ENCODE assay signal across 14 mouse cellular contexts in the genomic region with DNA sequence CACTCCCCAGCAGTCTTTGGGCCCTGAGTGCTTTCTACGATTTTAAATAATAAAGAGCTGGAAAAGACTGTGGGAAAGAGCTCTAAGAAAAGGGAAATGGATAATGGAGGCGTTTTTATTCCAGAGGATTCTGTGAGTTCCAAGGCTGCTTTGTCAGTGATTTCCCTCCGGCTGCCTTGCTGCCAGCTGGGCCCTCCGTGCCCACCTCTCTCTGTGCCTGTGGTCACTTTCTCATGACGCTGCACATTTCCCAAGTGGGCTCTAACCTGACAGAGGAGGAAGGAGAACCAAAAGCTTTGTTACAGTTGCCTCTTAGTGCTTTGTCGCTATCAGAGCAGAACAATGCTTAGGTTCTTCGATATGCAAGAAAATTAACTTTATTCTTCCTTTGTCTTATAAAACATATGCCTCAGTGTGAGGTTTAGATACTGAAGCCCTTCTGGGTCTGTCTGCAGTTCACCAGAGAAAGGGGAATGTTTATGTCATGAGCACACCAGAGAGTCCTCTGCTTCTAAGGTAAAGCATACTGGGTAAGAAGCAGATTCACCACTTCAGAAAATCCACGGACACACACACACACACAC. TPM values are rescaled to one million over a fixed set of nuclear protein-coding genes. Genes with fewer than 3 reads are reported as not detected.
DNase-seq lines count a peak whose midpoint lies in the region; ATAC-seq and TF ChIP-seq lines count a peak whose summit lies in the region.
"Had no signal": no experiment of that assay in that cellular context is flagged by ENCODE, and none has a peak within 500 bp of the region (broad histone marks: within the 10 kb centered on the region; RNA-seq: fewer than 3 reads in every experiment).

No protein-coding gene starts in this region.

- no peaks in the 10 kb centered on the region for H3K36me3 ChIP-seq in forebrain, embryonic 14.5 days (ENCODE audit: control insufficient read depth, insufficient read depth, low read length)
- no peaks in the 10 kb centered on the region for H3K36me3 ChIP-seq in forebrain, embryonic 11.5 days (ENCODE audit: control insufficient read depth, insufficient read depth, low read length)
- no peaks in the 10 kb centered on the region for H3K36me3 ChIP-seq in lung, embryonic 14.5 days (ENCODE audit: insufficient read depth)
- no peaks in the 10 kb centered on the region for H3K36me3 ChIP-seq in intestine, embryonic 16.5 days (ENCODE audit: control insufficient read depth, insufficient read depth, low read length)
- H3K36me3 ChIP-seq: liver, embryonic 15.5 days had no signal

- H3K4me3 ChIP-seq in forebrain, embryonic 14.5 days (ENCODE audit: low read depth, low read length): no peak overlapping the region
- H3K4me3 ChIP-seq in forebrain, embryonic 11.5 days (ENCODE audit: low read depth, low read length): no peak overlapping the region
- no peak overlapping the region for H3K4me3 ChIP-seq in lung, embryonic 14.5 days (ENCODE audit: low read depth, low read length)
- no peak overlapping the region for H3K4me3 ChIP-seq in lung, adult 2 months (replicated peaks; ENCODE audit: extremely low read depth, low read depth, low read length)
- no peak overlapping the region for H3K4me3 ChIP-seq in intestine, embryonic 16.5 days (ENCODE audit: low read length)
- H3K4me3 ChIP-seq: layer of hippocampus, adult 2 months; liver, embryonic 15.5 days had no signal

- TF ChIP-seq POLR2A in lung, adult 2 months (IDR thresholded peaks at IDR 0.05; ENCODE audit: borderline replicate concordance, extremely low read depth, low read depth, low read length): no peak
- no peak for TF ChIP-seq POLR2A in brain, embryonic 14.5 days (IDR thresholded peaks at IDR 0.05; ENCODE audit: borderline replicate concordance, extremely low read depth, insufficient read depth, insufficient read length, poor library complexity, severe bottlenecking)

- H3K9me3 ChIP-seq in forebrain, embryonic 14.5 days (replicated peaks; ENCODE audit: control insufficient read depth, low read length): no peaks in the 10 kb centered on the region
- no peaks in the 10 kb centered on the region for H3K9me3 ChIP-seq in forebrain, embryonic 11.5 days (ENCODE audit: control insufficient read depth, low read length)
- no peaks in the 10 kb centered on the region for H3K9me3 ChIP-seq in lung, embryonic 14.5 days (ENCODE audit: low read depth, low read length)
- no peaks in the 10 kb centered on the region for H3K9me3 ChIP-seq in intestine, embryonic 16.5 days (ENCODE audit: control insufficient read depth, low read length)
- H3K9me3 ChIP-seq: liver, embryonic 15.5 days had no signal

- H3K4me1 ChIP-seq in forebrain, embryonic 14.5 days (ENCODE audit: control insufficient read depth, insufficient read depth, low read length): no peaks in the 10 kb centered on the region; the same call in 1 of the 2 replicates
- no peaks in the 10 kb centered on the region for H3K4me1 ChIP-seq in forebrain, embryonic 11.5 days (replicated peaks; ENCODE audit: control insufficient read depth, insufficient read depth, low read length)
- peaks cover 11% of the 10 kb centered on the region for H3K4me1 ChIP-seq in lung, embryonic 14.5 days (ENCODE audit: insufficient read depth)
- H3K4me1 ChIP-seq in lung, adult 2 months (ENCODE audit: control insufficient read depth, insufficient read depth, low read length): peaks cover 8% of the 10 kb centered on the region; the same call in 1 of the 2 replicates
- peaks cover 11% of the 10 kb centered on the region for H3K4me1 ChIP-seq in intestine, embryonic 16.5 days (ENCODE audit: control insufficient read depth, insufficient read depth, low read length)

- no peak overlapping the region for H3K4me2 ChIP-seq in forebrain, embryonic 14.5 days (ENCODE audit: low read length)
- no peak overlapping the region for H3K4me2 ChIP-seq in forebrain, embryonic 11.5 days (ENCODE audit: low read depth, low read length, severe bottlenecking)
- no peak overlapping the region for H3K4me2 ChIP-seq in lung, embryonic 14.5 days
- H3K4me2 ChIP-seq in intestine, embryonic 16.5 days (ENCODE audit: low read depth, low read length): no peak overlapping the region
- H3K4me2 ChIP-seq: liver, embryonic 15.5 days had no signal

- intact Hi-C loops in gastrocnemius, postnatal 14 days (cut with DNase I; ENCODE audit: low total_unique reads): no loop called here

- H3K27me3 ChIP-seq in forebrain, embryonic 14.5 days (replicated peaks; ENCODE audit: control insufficient read depth, insufficient read depth, low read length): no peaks in the 10 kb centered on the region
- no peaks in the 10 kb centered on the region for H3K27me3 ChIP-seq in forebrain, embryonic 11.5 days (ENCODE audit: control insufficient read depth, insufficient read depth, low read length)
- no peaks in the 10 kb centered on the region for H3K27me3 ChIP-seq in lung, embryonic 14.5 days (ENCODE audit: insufficient read depth, low read length)
- H3K27me3 ChIP-seq in intestine, embryonic 16.5 days (replicated peaks; ENCODE audit: control insufficient read depth, insufficient read depth, low read length): no peaks in the 10 kb centered on the region
- H3K27me3 ChIP-seq: liver, embryonic 15.5 days had no signal

- 43% methylated on average over 8 of the region's 8 CpGs for WGBS in forebrain, embryonic 14.5 days
- 56% methylated on average over 8 of the region's 8 CpGs for WGBS in forebrain, embryonic 11.5 days
- WGBS in lung, embryonic 14.5 days: 67% methylated on average over 8 of the region's 8 CpGs
- WGBS in lung, adult 2 months: 71% methylated on average over 8 of the region's 8 CpGs
- WGBS in intestine, embryonic 16.5 days: 57% methylated on average over 8 of the region's 8 CpGs

- peak; percentile 25 for DNase-seq in forebrain, embryonic 14.5 days (ENCODE audit: low spot score)
- DNase-seq in forebrain, embryonic 11.5 days (ENCODE audit: low spot score): no peak
- DNase-seq in lung, embryonic 14.5 days: no peak
- DNase-seq in lung, adult 2 months: no peak
- peak; percentile 58 for DNase-seq in brain, embryonic 14.5 days (ENCODE audit: low read depth)
- DNase-seq in gastrocnemius, postnatal 14 days: no peak
- no peak for DNase-seq in frontal cortex, postnatal 25 days (ENCODE audit: low spot score in 2 of 2)
- DNase-seq: cerebellum, postnatal 36 days had no signal

- no peak overlapping the region for H3K9ac ChIP-seq in forebrain, embryonic 14.5 days (ENCODE audit: low read length)
- no peak overlapping the region; the same call in 1 of the 2 replicates for H3K9ac ChIP-seq in forebrain, embryonic 11.5 days (ENCODE audit: low read length)
- H3K9ac ChIP-seq in lung, embryonic 14.5 days: no peak overlapping the region
- no peak overlapping the region for H3K9ac ChIP-seq in intestine, embryonic 16.5 days (ENCODE audit: low read depth, low read length)
- H3K9ac ChIP-seq: liver, embryonic 15.5 days had no signal

- TF ChIP-seq CTCF in lung, embryonic 14.5 days (IDR thresholded peaks at IDR 0.05; ENCODE audit: low read depth): no peak
- no peak for TF ChIP-seq CTCF in lung, adult 2 months (IDR thresholded peaks at IDR 0.05; ENCODE audit: insufficient read depth, low read length)
- TF ChIP-seq CTCF in brain, embryonic 14.5 days (IDR thresholded peaks at IDR 0.05; ENCODE audit: borderline replicate concordance, extremely low read depth, insufficient read depth, insufficient read length): no peak

- H3K27ac ChIP-seq in forebrain, embryonic 14.5 days (ENCODE audit: low read depth, low read length): no peak overlapping the region
- no peak overlapping the region for H3K27ac ChIP-seq in forebrain, embryonic 11.5 days (ENCODE audit: low read depth, low read length)
- H3K27ac ChIP-seq in lung, embryonic 14.5 days (ENCODE audit: low read depth): peak overlapping the region; percentile 89; the same call in 1 of the 2 replicates
- peak overlapping the region; percentile 20; the same call in 1 of the 2 replicates for H3K27ac ChIP-seq in intestine, embryonic 16.5 days (ENCODE audit: low read length)
- H3K27ac ChIP-seq: layer of hippocampus, adult 2 months; liver, embryonic 15.5 days had no signal

- no peak for ATAC-seq in forebrain, embryonic 14.5 days
- ATAC-seq in forebrain, embryonic 11.5 days (replicated peaks; ENCODE audit: low FRiP score): no peak
- ATAC-seq in lung, embryonic 14.5 days (ENCODE audit: insufficient read depth): no peak
- no peak for ATAC-seq in intestine, embryonic 16.5 days

RNA-seq across cellular contexts. Expression of gene Fndc7, which starts 5.0 kb away (rescaled TPM):
- 0.07 TPM in 1 of 2 replicates, not detected in the other for polyA plus RNA-seq in forebrain, embryonic 14.5 days (2014; fragmentation: Nextera tagmentation; extraction: Ambion mirVana)
- polyA plus RNA-seq in forebrain, embryonic 11.5 days (2014; fragmentation: Nextera tagmentation; extraction: Ambion mirVana): not detected in 2 replicates
- polyA plus RNA-seq in lung, embryonic 14.5 days (2014; fragmentation: Nextera tagmentation; extraction: Ambion mirVana): 0.12 and 0.59 TPM in 2 replicates
- 1.3 and 1.7 TPM in 2 replicates for polyA plus RNA-seq in lung, adult 2 months (2012; rRNA removed)
- 0.09 and 0.11 TPM in 2 replicates for polyA plus RNA-seq in brain, embryonic 14.5 days (2012; rRNA removed)
- 0.11 and 0.47 TPM in 2 replicates for polyA plus RNA-seq in intestine, embryonic 16.5 days (2015; fragmentation: Nextera tagmentation; extraction: Ambion mirVana)
- under 1 TPM in 1 of 2 experiments, not detected in 1; 0.08 TPM for total RNA-seq in gastrocnemius, postnatal 14 days (2021)
- total RNA-seq: left cerebral cortex, postnatal 36 days had no signal
- polyA plus RNA-seq: kidney, embryonic 14.5 days had no signal

RNA-seq across cellular contexts. Expression of gene Prpf38b, which starts 26.7 kb away (rescaled TPM):
- 33.9 and 42.6 TPM in 2 replicates for polyA plus RNA-seq in forebrain, embryonic 14.5 days (2014; fragmentation: Nextera tagmentation; extraction: Ambion mirVana)
- 66.0 and 71.4 TPM in 2 replicates for polyA plus RNA-seq in forebrain, embryonic 11.5 days (2014; fragmentation: Nextera tagmentation; extraction: Ambion mirVana)
- polyA plus RNA-seq in lung, embryonic 14.5 days (2014; fragmentation: Nextera tagmentation; extraction: Ambion mirVana): 65.8 and 72.0 TPM in 2 replicates
- 48.9 and 64.0 TPM in 2 replicates for polyA plus RNA-seq in lung, adult 2 months (2012; rRNA removed)
- polyA plus RNA-seq in brain, embryonic 14.5 days (2012; rRNA removed): 68.0 and 78.4 TPM in 2 replicates
- polyA plus RNA-seq in intestine, embryonic 16.5 days (2015; fragmentation: Nextera tagmentation; extraction: Ambion mirVana): 53.6 and 57.8 TPM in 2 replicates
- total RNA-seq in gastrocnemius, postnatal 14 days (2021): 10 to 100 TPM; 18.6 to 19.5 TPM

RNA-seq across cellular contexts. Expression of gene Stxbp3, which starts 44.5 kb away (rescaled TPM):
- 13.8 and 14.0 TPM in 2 replicates for polyA plus RNA-seq in forebrain, embryonic 14.5 days (2014; fragmentation: Nextera tagmentation; extraction: Ambion mirVana)
- 22.5 and 24.8 TPM in 2 replicates for polyA plus RNA-seq in forebrain, embryonic 11.5 days (2014; fragmentation: Nextera tagmentation; extraction: Ambion mirVana)
- 33.8 and 35.0 TPM in 2 replicates for polyA plus RNA-seq in lung, embryonic 14.5 days (2014; fragmentation: Nextera tagmentation; extraction: Ambion mirVana)
- 7.4 and 14.6 TPM in 2 replicates for polyA plus RNA-seq in lung, adult 2 months (2012; rRNA removed)
- polyA plus RNA-seq in brain, embryonic 14.5 days (2012; rRNA removed): 9.9 and 11.8 TPM in 2 replicates
- 49.6 and 52.1 TPM in 2 replicates for polyA plus RNA-seq in intestine, embryonic 16.5 days (2015; fragmentation: Nextera tagmentation; extraction: Ambion mirVana)
- total RNA-seq in gastrocnemius, postnatal 14 days (2021): 10 to 100 TPM; 25.9 to 29.9 TPM

RNA-seq across cellular contexts. Expression of gene Henmt1, which starts 54.9 kb away (rescaled TPM):
- polyA plus RNA-seq in forebrain, embryonic 14.5 days (2014; fragmentation: Nextera tagmentation; extraction: Ambion mirVana): 1.2 and 1.8 TPM in 2 replicates
- polyA plus RNA-seq in forebrain, embryonic 11.5 days (2014; fragmentation: Nextera tagmentation; extraction: Ambion mirVana): 0.65 and 1.1 TPM in 2 replicates
- polyA plus RNA-seq in lung, embryonic 14.5 days (2014; fragmentation: Nextera tagmentation; extraction: Ambion mirVana): 0.28 and 0.63 TPM in 2 replicates
- polyA plus RNA-seq in lung, adult 2 months (2012; rRNA removed): 0.19 TPM in 1 of 2 replicates, not detected in the other
- 1.2 and 1.5 TPM in 2 replicates for polyA plus RNA-seq in brain, embryonic 14.5 days (2012; rRNA removed)
- 0.12 and 0.28 TPM in 2 replicates for polyA plus RNA-seq in intestine, embryonic 16.5 days (2015; fragmentation: Nextera tagmentation; extraction: Ambion mirVana)
- not detected for total RNA-seq in gastrocnemius, postnatal 14 days (2021)
- polyA plus RNA-seq: liver, embryonic 15.5 days had no signal

RNA-seq across cellular contexts. Expression of gene Gm9857, which starts 55.4 kb away (rescaled TPM):
- not detected in 2 replicates for polyA plus RNA-seq in forebrain, embryonic 14.5 days (2014; fragmentation: Nextera tagmentation; extraction: Ambion mirVana)
- not detected in 2 replicates for polyA plus RNA-seq in forebrain, embryonic 11.5 days (2014; fragmentation: Nextera tagmentation; extraction: Ambion mirVana)
- not detected in 2 replicates for polyA plus RNA-seq in lung, embryonic 14.5 days (2014; fragmentation: Nextera tagmentation; extraction: Ambion mirVana)
- polyA plus RNA-seq in lung, adult 2 months (2012; rRNA removed): not detected in 2 replicates
- 1.3 TPM in 2 replicates for polyA plus RNA-seq in brain, embryonic 14.5 days (2012; rRNA removed)
- polyA plus RNA-seq in intestine, embryonic 16.5 days (2015; fragmentation: Nextera tagmentation; extraction: Ambion mirVana): not detected in 2 replicates
- total RNA-seq in gastrocnemius, postnatal 14 days (2021): not detected
- total RNA-seq: layer of hippocampus, adult 2 months; left cerebral cortex, postnatal 36 days had no signal
- polyA plus RNA-seq: embryonic facial prominence, embryonic 14.5 days; kidney, embryonic 14.5 days; liver, embryonic 15.5 days had no signal

Comparison
In these comparisons a context has a peak if more than half of its experiments do, and no peak if none do; other contexts are left out.
1. DNase-seq: peak in forebrain, embryonic 14.5 days (single experiment) and brain, embryonic 14.5 days (single experiment); none in forebrain, embryonic 11.5 days (single experiment), lung, embryonic 14.5 days (single experiment), lung, adult 2 months (single experiment), gastrocnemius, postnatal 14 days (single experiment) and frontal cortex, postnatal 25 days (0 of 2).
2. H3K27ac ChIP-seq: peak in lung, embryonic 14.5 days (single experiment) and intestine, embryonic 16.5 days (single experiment); none in forebrain, embryonic 14.5 days (single experiment) and forebrain, embryonic 11.5 days (single experiment).